Mouse (Mus musculus): ENCODE results near the gene Pml.

Pml gene

GRCm38 (mm10) chr9:58200270-58201090, 49.1 kb downstream of the Pml start:
- H3K36me3 ChIP-seq (ENCODE audit: insufficient read depth, low read length): no peaks in the 10 kb centered on the region
- H3K9me3 ChIP-seq (ENCODE audit: low read length): peaks cover 14% of the 10 kb centered on the region
- TF ChIP-seq CTCF (conservative IDR thresholded peaks at IDR 0.05; ENCODE audit: low read length) (no peak), POU5F1 (IDR thresholded peaks at IDR 0.05; ENCODE audit: borderline replicate concordance, low read length) (no peak), NANOG (IDR thresholded peaks at IDR 0.05; ENCODE audit: borderline replicate concordance, low read length) (no peak)
- H3K27me3 ChIP-seq (ENCODE audit: insufficient read depth, low read length): peaks cover 85% of the 10 kb centered on the region
- peaks cover 92% of the 10 kb centered on the region for H3K4me1 ChIP-seq (replicated peaks; ENCODE audit: low read depth, low read length)
- H3K4me3 ChIP-seq (replicated peaks; ENCODE audit: low read length): peak overlapping the region; percentile 50

- Histone ChIP-seq H3K4me3 (replicated peaks; ENCODE audit: low read length) (peak overlapping the region; percentile 70), H3K9me3 (ENCODE audit: low read length) (peaks cover 14% of the 10 kb centered on the region), H3K4me1 (replicated peaks; ENCODE audit: low read depth, low read length) (peaks cover 93% of the 10 kb centered on the region), H3K36me3 (ENCODE audit: insufficient read depth, low read length) (no peaks in the 10 kb centered on the region), H3K27me3 (ENCODE audit: insufficient read depth, low read length) (peaks cover 93% of the 10 kb centered on the region)
- no peak for TF ChIP-seq POU5F1 (IDR thresholded peaks at IDR 0.05; ENCODE audit: borderline replicate concordance, low read length)
- TF ChIP-seq NANOG (IDR thresholded peaks at IDR 0.05; ENCODE audit: borderline replicate concordance, low read length): no peak
- TF ChIP-seq CTCF (conservative IDR thresholded peaks at IDR 0.05; ENCODE audit: low read length): no peak
Observed at GRCm38 (mm10) chr9:58199381-58200269, 50.0 kb downstream of the Pml start.

GRCm38 (mm10) chr9:58198801-58199371, 50.7 kb downstream of the Pml start:
- Histone ChIP-seq H3K9me3 (ENCODE audit: low read length) (peaks cover 14% of the 10 kb centered on the region), H3K4me1 (replicated peaks; ENCODE audit: low read depth, low read length) (peaks cover 97% of the 10 kb centered on the region), H3K4me3 (replicated peaks; ENCODE audit: low read length) (peak overlapping the region; percentile 70), H3K36me3 (ENCODE audit: insufficient read depth, low read length) (no peaks in the 10 kb centered on the region), H3K27me3 (ENCODE audit: insufficient read depth, low read length) (peaks cover 99% of the 10 kb centered on the region)
- TF ChIP-seq CTCF (conservative IDR thresholded peaks at IDR 0.05; ENCODE audit: low read length) (no peak), POU5F1 (IDR thresholded peaks at IDR 0.05; ENCODE audit: borderline replicate concordance, low read length) (no peak; the same call in 1 of the 2 replicates), NANOG (IDR thresholded peaks at IDR 0.05; ENCODE audit: borderline replicate concordance, low read length) (no peak; the same call in 1 of the 2 replicates)

GRCm38 (mm10) chr9:58197781-58198701, 51.5 kb downstream of the Pml start:
- H3K27me3 ChIP-seq (ENCODE audit: insufficient read depth, low read length): peaks cover 99% of the 10 kb centered on the region
- no peaks in the 10 kb centered on the region for H3K36me3 ChIP-seq (ENCODE audit: insufficient read depth, low read length)
- peaks cover 9% of the 10 kb centered on the region for H3K9me3 ChIP-seq (ENCODE audit: low read length)
- H3K4me1 ChIP-seq (replicated peaks; ENCODE audit: low read depth, low read length): peaks cover 97% of the 10 kb centered on the region
- TF ChIP-seq NANOG (IDR thresholded peaks at IDR 0.05; ENCODE audit: borderline replicate concordance, low read length) (no peak), CTCF (conservative IDR thresholded peaks at IDR 0.05; ENCODE audit: low read length) (0 out of 2 replicates have a peak, but pooled peaks have one; percentile 5)
- H3K4me3 ChIP-seq (replicated peaks; ENCODE audit: low read length): peak overlapping the region; percentile 70

- Histone ChIP-seq H3K36me3 (ENCODE audit: insufficient read depth, low read length) (no peaks in the 10 kb centered on the region), H3K9me3 (ENCODE audit: low read length) (no peaks in the 10 kb centered on the region), H3K4me1 (replicated peaks; ENCODE audit: low read depth, low read length) (peaks cover 85% of the 10 kb centered on the region), H3K27me3 (ENCODE audit: insufficient read depth, low read length) (peaks cover 90% of the 10 kb centered on the region), H3K4me3 (replicated peaks; ENCODE audit: low read length) (peak overlapping the region; percentile 70)
- no peak for TF ChIP-seq NANOG (IDR thresholded peaks at IDR 0.05; ENCODE audit: borderline replicate concordance, low read length)
- no peak for TF ChIP-seq POU5F1 (IDR thresholded peaks at IDR 0.05; ENCODE audit: borderline replicate concordance, low read length)
- no peak for TF ChIP-seq CTCF (conservative IDR thresholded peaks at IDR 0.05; ENCODE audit: low read length)
Observed at GRCm38 (mm10) chr9:58196610-58197567, 52.7 kb downstream of the Pml start.

GRCm38 (mm10) chr9:58196141-58196540, 53.4 kb downstream of the Pml start:
- Histone ChIP-seq H3K9me3 (ENCODE audit: low read length) (no peaks in the 10 kb centered on the region), H3K4me1 (replicated peaks; ENCODE audit: low read depth, low read length) (peaks cover 78% of the 10 kb centered on the region), H3K27me3 (ENCODE audit: insufficient read depth, low read length) (peaks cover 82% of the 10 kb centered on the region), H3K36me3 (ENCODE audit: insufficient read depth, low read length) (no peaks in the 10 kb centered on the region), H3K4me3 (replicated peaks; ENCODE audit: low read length) (peak overlapping the region; percentile 70)
- TF ChIP-seq NANOG (IDR thresholded peaks at IDR 0.05; ENCODE audit: borderline replicate concordance, low read length): no peak
- TF ChIP-seq CTCF (conservative IDR thresholded peaks at IDR 0.05; ENCODE audit: low read length): no peak
- TF ChIP-seq POU5F1 (IDR thresholded peaks at IDR 0.05; ENCODE audit: borderline replicate concordance, low read length): no peak

- TF ChIP-seq POU5F1 (IDR thresholded peaks at IDR 0.05; ENCODE audit: borderline replicate concordance, low read length) (no peak), NANOG (IDR thresholded peaks at IDR 0.05; ENCODE audit: borderline replicate concordance, low read length) (no peak)
- H3K4me3 ChIP-seq (replicated peaks; ENCODE audit: low read length): peak overlapping the region; percentile 70
Observed at GRCm38 (mm10) chr9:58195671-58196070, 53.9 kb downstream of the Pml start.

More at GRCm38 (mm10) chr9:58195671-58196070, 53.9 kb downstream of the Pml start:
- peaks cover 73% of the 10 kb centered on the region for H3K4me1 ChIP-seq (replicated peaks; ENCODE audit: low read depth, low read length)
- H3K9me3 ChIP-seq (ENCODE audit: low read length): no peaks in the 10 kb centered on the region
- peaks cover 82% of the 10 kb centered on the region for H3K27me3 ChIP-seq (ENCODE audit: insufficient read depth, low read length)
- H3K36me3 ChIP-seq (ENCODE audit: insufficient read depth, low read length): no peaks in the 10 kb centered on the region

Measured in E14TG2a.4 (cell line).